Mouse (Mus musculus) kidney, embryonic 14.5 days (tissue): Measurements from ENCODE around the gene R3hdm2. TPM values are rescaled to one million over a fixed set of nuclear protein-coding genes. Genes with fewer than 3 reads are reported as not detected.

ENCODE experiments used
- ATAC-seq: fragments of 200-750 bp; cut with Nextera tagmentation; 2 replicates; pipeline ENCODE4 v1.8.0; 2017; ENCODE audit warnings: moderate number of reproducible peaks, mild to moderate bottlenecking, moderate TSS enrichment, moderate library complexity; ENCODE audit not compliant: low FRiP score, low TSS enrichment
- H3K27ac ChIP-seq: fragments of 300-500 bp; sonication (generic); 2 replicates; pipeline ENCODE4 v1.5.1; 2014; ENCODE audit warnings: low read depth, mild to moderate bottlenecking, low read length, moderate library complexity, mixed read lengths
- H3K27me3 ChIP-seq: fragments of 300-500 bp; sonication (generic); 2 replicates; pipeline ENCODE4 v1.6.1; 2014; ENCODE audit warnings: mild to moderate bottlenecking, low read length; ENCODE audit not compliant: control insufficient read depth, insufficient read depth
- H3K36me3 ChIP-seq: fragments of 300-500 bp; sonication (generic); 2 replicates; pipeline ENCODE4 v1.6.1; 2014; ENCODE audit warnings: low read length, mixed read lengths; ENCODE audit not compliant: control insufficient read depth, insufficient read depth
- H3K4me1 ChIP-seq: fragments of 300-500 bp; sonication (generic); 2 replicates; pipeline ENCODE4 v1.6.1; 2014; ENCODE audit warnings: low read length, mixed read lengths; ENCODE audit not compliant: control insufficient read depth, insufficient read depth
- H3K4me2 ChIP-seq: fragments of 300-500 bp; sonication (generic); replicated peaks from 2 replicates; pipeline ENCODE4 v1.6.1; 2014; ENCODE audit warnings: low read depth, mild to moderate bottlenecking, low read length
- H3K4me3 ChIP-seq: fragments of 300-500 bp; sonication (generic); 2 replicates; pipeline ENCODE4 v1.5.1; 2014; ENCODE audit warnings: mild to moderate bottlenecking, low read length
- H3K9ac ChIP-seq: fragments of 300-500 bp; sonication (generic); 2 replicates; pipeline ENCODE4 v1.6.1; 2014; ENCODE audit warnings: low read depth, mild to moderate bottlenecking, low read length, moderate library complexity
- H3K9me3 ChIP-seq: fragments of 300-500 bp; sonication (generic); 2 replicates; pipeline ENCODE4 v1.6.1; 2016; ENCODE audit warnings: low read length; ENCODE audit not compliant: control insufficient read depth
- WGBS: fragments of 180-500 bp; shearing (Covaris S2); extraction: QIAGEN DNeasy Blood & Tissue Kit; methylation state at CpG from one replicate; pipeline ENCODE4 v1.1.7; 2014; 5-methylcytosine and 5-hydroxymethylcytosine counted together
- polyA plus RNA-seq: library from polyadenylated mRNA; unstranded; fragments of >200 nt; fragmentation: Nextera tagmentation; extraction: Ambion mirVana; gene quantifications from 2 replicates; pipeline ENCODE4 v1.2.1, GENCODE M21; 2014

The R3hdm2 gene
- polyA plus RNA-seq, 1 experiment from 2014 or later = 37.9 TPM

DNA sequence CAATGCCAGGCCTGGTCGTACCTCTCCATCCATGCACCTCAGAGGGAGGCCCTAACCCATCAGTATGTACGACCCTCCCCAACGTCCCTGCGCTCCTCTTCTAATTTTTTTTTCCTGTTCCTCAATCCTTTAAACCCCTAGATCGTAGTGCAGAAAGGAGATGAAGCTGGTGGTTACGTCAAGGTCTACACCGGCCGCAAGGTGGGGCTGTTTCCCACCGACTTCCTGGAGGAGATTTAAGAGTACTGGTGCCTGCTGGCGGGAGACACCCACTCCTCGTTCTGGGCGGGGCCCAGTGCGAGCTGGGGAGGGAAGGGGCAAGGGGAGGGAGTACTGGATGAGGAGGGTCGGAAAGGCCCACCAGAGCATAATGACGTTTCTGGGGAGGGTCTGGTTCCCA is 128.1 kb downstream of the R3hdm2 start:
- peak; percentile 2; the same call in 1 of the 2 replicates for ATAC-seq
- Histone ChIP-seq H3K27ac (no peak overlapping the region), H3K27me3 (peaks cover 42% of the 10 kb centered on the region), H3K9me3 (no peaks in the 10 kb centered on the region), H3K4me1 (peaks cover 30% of the 10 kb centered on the region), H3K4me2 (peak overlapping the region; percentile 58), H3K36me3 (no peaks in the 10 kb centered on the region; the same call in 1 of the 2 replicates), H3K9ac (no peak overlapping the region), H3K4me3 (no peak overlapping the region; the same call in 1 of the 2 replicates)
- WGBS = 2% methylated on average over 15 of the region's 15 CpGs

DNA sequence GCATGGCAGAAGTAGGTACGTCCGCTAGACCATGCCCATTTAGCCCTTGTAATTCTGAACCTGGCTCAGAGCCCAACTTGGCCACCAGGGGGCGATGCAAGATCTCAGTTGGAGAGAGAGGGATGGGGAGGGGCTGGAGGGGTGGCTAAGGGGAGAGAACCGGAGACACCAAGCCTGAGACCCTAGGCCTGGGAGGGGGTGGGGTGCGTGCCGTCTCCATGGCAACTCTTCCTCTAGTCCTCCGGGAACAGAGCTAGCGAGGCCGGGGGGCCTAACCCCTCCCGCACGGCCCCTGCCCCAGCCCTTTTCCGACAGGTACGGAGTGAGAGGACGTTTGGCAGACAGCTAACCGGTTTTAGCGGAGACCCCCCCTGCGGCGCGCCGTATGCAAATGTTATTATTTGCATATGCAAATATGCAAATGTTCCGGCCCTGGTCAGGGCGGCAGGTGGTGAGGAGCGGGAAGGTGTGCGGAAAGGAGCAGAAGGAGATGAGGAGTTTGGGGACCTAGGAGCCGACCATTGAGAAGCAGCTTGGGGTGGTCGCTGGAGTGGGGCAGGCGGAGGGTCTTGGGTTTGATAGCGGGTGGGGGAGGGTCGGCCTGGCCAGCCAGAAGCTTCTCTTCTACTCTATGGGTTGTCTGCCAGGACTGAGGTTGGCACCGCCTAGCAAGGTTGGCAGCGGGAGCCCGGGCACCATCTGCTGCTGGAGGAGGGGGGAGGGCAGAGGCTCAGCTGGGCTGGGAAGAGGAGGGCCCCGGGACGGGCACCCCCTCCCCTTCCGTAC is 129.1 kb downstream of the R3hdm2 start:
- ATAC-seq = peak; percentile 65
- Histone ChIP-seq H3K9me3 (no peaks in the 10 kb centered on the region), H3K4me2 (peak overlapping the region; percentile 58), H3K27me3 (peaks cover 52% of the 10 kb centered on the region), H3K4me1 (peaks cover 38% of the 10 kb centered on the region), H3K9ac (no peak overlapping the region), H3K4me3 (peak overlapping the region; percentile 38), H3K27ac (no peak overlapping the region), H3K36me3 (no peaks in the 10 kb centered on the region; the same call in 1 of the 2 replicates)
- 2% methylated on average over 33 of the region's 35 CpGs for WGBS

DNA sequence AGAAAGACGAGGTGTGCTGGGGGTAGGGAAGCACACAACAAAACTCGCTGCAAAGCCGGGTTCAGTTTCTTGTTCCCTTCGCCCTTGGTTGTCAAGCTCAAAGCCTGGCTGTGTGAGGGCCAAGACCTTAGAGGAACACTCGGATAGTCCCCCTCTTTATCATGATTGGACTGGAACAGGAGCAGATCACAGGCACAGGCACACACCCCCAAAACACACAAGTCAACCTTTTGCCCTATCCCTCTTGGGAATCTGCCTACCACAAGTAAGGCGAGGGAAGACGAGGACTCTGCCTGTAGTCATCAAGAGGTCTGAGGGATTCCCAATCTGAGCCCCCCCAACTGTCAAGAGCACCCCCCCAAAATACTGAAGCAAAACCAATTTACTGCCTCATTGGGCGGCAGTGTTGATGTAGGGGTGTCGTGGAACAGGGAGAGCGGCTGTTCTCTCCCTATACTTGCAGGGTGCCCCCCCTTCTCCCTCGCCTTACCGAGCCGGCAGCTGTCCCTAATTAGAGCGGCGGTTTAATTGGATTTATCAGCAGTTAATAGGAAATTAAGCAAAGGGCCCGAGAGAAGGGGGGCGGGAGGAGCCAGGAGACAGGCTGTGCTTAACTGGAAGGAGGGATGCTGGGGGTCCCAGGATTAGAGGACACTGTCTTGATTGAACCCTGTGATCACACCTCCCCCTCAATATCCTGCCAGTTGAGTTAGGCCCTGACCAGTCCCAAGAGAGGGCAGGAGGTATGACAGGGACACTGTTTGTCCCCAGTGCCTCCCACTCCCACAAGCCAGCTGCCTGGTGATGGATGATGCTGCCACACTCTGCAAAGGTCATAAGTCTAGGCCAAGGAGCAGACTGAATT is 129.9 kb downstream of the R3hdm2 start:
- H3K27me3 ChIP-seq = peaks cover 61% of the 10 kb centered on the region
- H3K36me3 ChIP-seq = no peaks in the 10 kb centered on the region
- WGBS = 5% methylated on average over 17 of the region's 17 CpGs
- no peak for ATAC-seq
- peak overlapping the region; percentile 58 for H3K4me2 ChIP-seq
- peaks cover 38% of the 10 kb centered on the region for H3K4me1 ChIP-seq
- no peak overlapping the region for H3K27ac ChIP-seq
- no peaks in the 10 kb centered on the region for H3K9me3 ChIP-seq
- peak overlapping the region; percentile 38 for H3K4me3 ChIP-seq
- no peak overlapping the region for H3K9ac ChIP-seq

DNA sequence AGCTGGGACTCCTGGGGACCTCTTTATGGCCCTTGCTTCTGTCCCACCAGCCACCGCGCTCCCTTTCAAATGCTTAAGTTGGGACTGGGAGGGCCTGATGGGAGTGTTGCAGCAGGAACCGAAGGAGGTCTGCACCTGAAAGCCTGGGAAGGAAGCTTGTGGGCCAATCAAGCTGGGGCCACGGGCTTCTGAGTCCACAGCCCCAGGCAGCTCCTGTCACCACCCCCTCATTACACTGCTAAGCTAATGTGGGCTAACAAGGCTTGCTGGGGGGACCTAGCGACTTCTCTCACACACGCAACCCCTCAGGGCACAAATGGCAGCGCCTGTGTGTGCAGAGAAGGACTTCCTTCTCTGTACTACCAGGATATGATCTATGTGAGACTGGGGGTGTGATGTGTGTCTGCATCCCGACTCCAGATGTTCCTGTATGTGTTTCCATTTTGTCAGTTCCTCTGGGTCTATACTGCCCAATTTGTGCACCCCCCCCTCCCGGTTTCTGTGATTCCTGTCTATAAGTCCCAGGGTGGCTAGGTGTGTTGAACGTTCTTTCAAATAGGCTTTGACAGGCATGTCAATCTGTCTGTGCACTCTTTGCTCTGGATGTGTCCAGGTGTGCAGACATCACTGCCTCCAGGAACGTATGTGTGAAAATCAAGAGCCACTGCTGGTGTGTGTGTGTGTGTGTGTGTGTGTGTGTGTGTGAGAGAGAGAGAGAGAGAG is 130.9 kb downstream of the R3hdm2 start:
- H3K9ac ChIP-seq = no peak overlapping the region
- 3% methylated on average over 11 of the region's 11 CpGs for WGBS
- no peak for ATAC-seq

DNA sequence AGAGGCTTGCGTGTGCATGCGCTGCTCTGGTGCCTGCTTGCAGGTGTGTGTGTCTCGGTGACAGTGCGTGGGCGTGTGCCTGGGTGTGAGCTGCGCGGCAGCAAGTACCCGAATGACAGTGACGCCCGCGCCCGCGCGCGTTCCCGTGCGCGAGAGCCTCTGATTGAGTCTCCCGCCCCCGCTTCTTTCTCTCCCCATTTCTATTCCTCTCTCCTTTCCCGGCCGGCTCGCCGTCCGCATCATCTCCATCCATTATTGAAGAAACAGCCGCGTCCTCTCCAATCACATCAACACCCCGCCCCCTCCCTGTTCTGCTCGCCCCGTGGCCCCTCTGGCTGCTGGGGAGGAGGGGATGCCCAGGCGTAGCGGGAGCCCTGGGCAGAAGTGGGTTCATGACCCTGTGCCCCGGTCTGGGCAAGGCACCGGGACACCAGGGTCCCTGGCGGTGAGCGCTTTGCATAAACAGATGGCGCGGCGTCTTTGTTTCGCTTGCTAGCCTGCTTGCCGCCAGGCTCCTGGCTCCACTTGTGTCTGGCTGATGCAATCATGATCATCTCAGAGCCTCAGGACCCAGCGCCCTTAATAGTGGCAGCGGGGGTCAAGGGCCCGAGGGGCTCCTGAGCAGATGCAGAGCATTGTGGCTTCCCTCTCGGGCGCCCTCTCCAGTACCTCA is 131.6 kb downstream of the R3hdm2 start:
- Histone ChIP-seq H3K4me2 (peak overlapping the region; percentile 83), H3K4me1 (peaks cover 49% of the 10 kb centered on the region), H3K36me3 (no peaks in the 10 kb centered on the region), H3K9ac (peak overlapping the region; percentile 35; the same call in 1 of the 2 replicates), H3K9me3 (no peaks in the 10 kb centered on the region), H3K27me3 (peaks cover 71% of the 10 kb centered on the region), H3K4me3 (peak overlapping the region; percentile 44), H3K27ac (no peak overlapping the region)
- ATAC-seq = no peak
- WGBS = 0% methylated on average over 43 of the region's 46 CpGs

More for the DNA sequence above, 130.9 kb downstream of the R3hdm2 start:
- H3K4me2 ChIP-seq = peak overlapping the region; percentile 83
- no peaks in the 10 kb centered on the region for H3K9me3 ChIP-seq
- peaks cover 42% of the 10 kb centered on the region for H3K4me1 ChIP-seq
- no peak overlapping the region for H3K27ac ChIP-seq
- peak overlapping the region; percentile 44; the same call in 1 of the 2 replicates for H3K4me3 ChIP-seq
- H3K36me3 ChIP-seq = no peaks in the 10 kb centered on the region
- peaks cover 70% of the 10 kb centered on the region for H3K27me3 ChIP-seq

DNA sequence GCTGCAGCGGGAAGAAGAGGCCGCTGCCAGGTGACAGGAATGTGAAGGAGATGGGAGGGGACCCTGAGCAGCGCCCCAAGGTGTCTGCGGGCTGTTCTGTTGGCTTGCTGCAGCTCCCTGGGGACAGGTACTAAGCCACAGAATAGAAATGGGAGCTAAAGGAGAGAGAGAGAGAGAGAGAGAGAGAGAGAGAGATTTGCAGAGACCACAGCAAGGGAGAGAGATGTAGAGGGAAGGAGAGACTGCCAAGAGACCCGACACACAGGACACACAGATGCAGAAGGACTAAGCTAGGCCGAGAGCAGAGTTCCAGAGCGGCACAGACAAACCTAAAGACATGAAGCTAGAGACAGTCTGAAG is 132.2 kb downstream of the R3hdm2 start:
- Histone ChIP-seq H3K4me1 (peaks cover 54% of the 10 kb centered on the region), H3K36me3 (no peaks in the 10 kb centered on the region; the same call in 1 of the 2 replicates), H3K9ac (peak overlapping the region; percentile 35; the same call in 1 of the 2 replicates), H3K4me2 (peak overlapping the region; percentile 83), H3K27ac (no peak overlapping the region), H3K9me3 (no peaks in the 10 kb centered on the region), H3K4me3 (peak overlapping the region; percentile 44), H3K27me3 (peaks cover 76% of the 10 kb centered on the region)
- no peak for ATAC-seq
- WGBS = 5% methylated on average over 7 of the region's 7 CpGs

DNA sequence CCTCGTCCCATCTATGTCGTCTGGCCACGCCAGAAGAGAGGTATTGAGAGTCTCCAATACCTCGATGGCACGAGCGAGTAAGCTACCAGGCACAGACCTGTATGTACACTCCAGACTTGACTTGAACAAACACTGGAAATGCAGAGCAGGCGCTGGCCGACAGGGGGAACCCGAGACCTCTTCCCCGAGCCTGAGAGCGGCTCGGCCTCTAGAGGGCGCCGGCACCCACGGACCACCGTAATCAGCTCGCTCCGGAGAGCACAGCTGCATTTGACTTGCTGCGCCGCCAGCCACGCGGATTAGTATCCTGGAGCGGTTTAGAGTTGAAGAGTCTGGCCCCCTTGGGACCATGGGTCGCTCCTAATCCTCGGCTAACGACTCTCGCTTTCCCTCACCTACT is 132.7 kb downstream of the R3hdm2 start:
- Histone ChIP-seq H3K4me1 (peaks cover 55% of the 10 kb centered on the region), H3K4me2 (peak overlapping the region; percentile 31), H3K4me3 (peak overlapping the region; percentile 44; the same call in 1 of the 2 replicates), H3K9ac (no peak overlapping the region), H3K27me3 (peaks cover 72% of the 10 kb centered on the region), H3K36me3 (peaks cover 5% of the 10 kb centered on the region), H3K27ac (no peak overlapping the region), H3K9me3 (no peaks in the 10 kb centered on the region)
- ATAC-seq = peak; percentile 15
- under 1% methylated on average over 27 of the region's 27 CpGs for WGBS

DNA sequence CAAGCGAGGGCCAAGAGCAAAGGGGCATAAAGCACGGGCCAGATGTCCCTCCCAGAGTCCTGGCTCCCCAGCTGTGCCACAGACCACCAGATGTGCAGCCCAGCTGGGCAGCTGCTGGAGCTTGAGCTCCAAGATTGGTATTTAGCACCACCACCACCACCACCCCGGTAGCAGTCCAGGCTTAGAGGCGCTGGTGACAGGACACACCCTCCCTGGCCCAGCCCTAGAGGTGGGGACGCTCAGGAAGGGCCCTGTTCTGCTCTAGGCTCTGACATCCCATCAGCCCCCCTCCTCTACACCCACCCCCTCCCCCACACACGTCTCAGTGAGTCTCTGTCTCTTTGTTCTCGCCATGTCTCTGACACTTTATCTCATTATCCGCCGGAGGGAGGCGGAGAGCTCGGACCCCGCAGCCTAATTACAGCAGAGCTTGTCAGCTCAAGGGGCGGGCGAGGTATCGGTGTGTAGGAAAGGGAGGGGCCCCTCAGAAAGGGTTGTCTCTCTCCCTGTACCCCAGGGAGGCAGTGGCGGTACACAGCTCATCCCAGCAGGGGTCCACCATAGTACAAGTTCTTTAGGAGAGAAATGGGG is 133.5 kb downstream of the R3hdm2 start:
- peaks cover 72% of the 10 kb centered on the region for H3K27me3 ChIP-seq
- 0% methylated on average over 16 of the region's 16 CpGs for WGBS
- H3K9ac ChIP-seq = peak overlapping the region; percentile 23; the same call in 1 of the 2 replicates
- peak overlapping the region; percentile 0; the same call in 1 of the 2 replicates for H3K4me3 ChIP-seq
- peak overlapping the region; percentile 31; the same call in 1 of the 2 replicates for H3K4me2 ChIP-seq
- no peaks in the 10 kb centered on the region for H3K9me3 ChIP-seq
- H3K27ac ChIP-seq = no peak overlapping the region
- ATAC-seq = no peak
- H3K36me3 ChIP-seq = peaks cover 13% of the 10 kb centered on the region
- peaks cover 55% of the 10 kb centered on the region for H3K4me1 ChIP-seq
